Comparison of ENCODE assay signal across 12 mouse cellular contexts in the genomic region with DNA sequence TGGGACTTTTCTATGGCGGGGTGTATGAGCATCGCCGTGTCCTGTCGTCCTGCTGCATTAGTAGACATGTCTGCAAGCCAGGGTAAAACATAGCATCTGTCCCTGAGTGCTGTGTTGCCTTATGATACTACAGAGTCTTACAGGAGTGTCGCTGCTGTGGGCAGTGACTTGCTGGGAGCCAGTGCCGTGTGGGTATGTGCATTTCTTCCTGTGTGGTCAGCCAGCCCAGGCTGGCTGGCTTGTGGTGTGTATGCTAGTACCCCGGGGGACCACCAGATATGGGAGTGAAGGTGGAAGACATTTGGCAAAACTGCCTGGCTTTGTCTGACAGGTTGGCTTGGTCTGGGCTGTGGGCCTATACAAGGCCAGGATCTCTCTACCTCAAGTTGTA. TPM values are rescaled to one million over a fixed set of nuclear protein-coding genes. Genes with fewer than 3 reads are reported as not detected.
A peak's percentile ranks its signal among the peaks of the same experiment; 100 is the strongest.
DNase-seq lines count a peak whose midpoint lies in the region; ATAC-seq and TF ChIP-seq lines count a peak whose summit lies in the region.
"Had no signal": no experiment of that assay in that cellular context is flagged by ENCODE, and none has a peak within 500 bp of the region (broad histone marks: within the 10 kb centered on the region; RNA-seq: fewer than 3 reads in every experiment).

No protein-coding gene starts in this region.

- no peak for ATAC-seq in limb, embryonic 15.5 days (ENCODE audit: insufficient number of reproducible peaks, low FRiP score, low TSS enrichment, low read depth)
- ATAC-seq in stomach, postnatal 0 days (ENCODE audit: low FRiP score, low TSS enrichment) = no peak
- no peak for ATAC-seq in CD4-positive, CD25-positive, alpha-beta regulatory T cell, adult 4 months

- no peak for TF ChIP-seq CTCF in spleen, adult 2 months (IDR thresholded peaks at IDR 0.05; ENCODE audit: extremely low read depth, insufficient read depth, insufficient read length, insufficient replicate concordance)
- TF ChIP-seq CTCF in stomach, postnatal 0 days (IDR thresholded peaks at IDR 0.05; ENCODE audit: low read depth) = no peak

- H3K36me3 ChIP-seq in heart, embryonic 10.5 days = peaks cover 45% of the 10 kb centered on the region
- H3K36me3 ChIP-seq in spleen, adult 2 months (ENCODE audit: control insufficient read depth, insufficient read depth, low read length) = peaks cover 17% of the 10 kb centered on the region
- peaks cover 32% of the 10 kb centered on the region for H3K36me3 ChIP-seq in limb, embryonic 15.5 days
- H3K36me3 ChIP-seq in stomach, postnatal 0 days (ENCODE audit: control insufficient read depth, insufficient read depth, low read length) = peaks cover 9% of the 10 kb centered on the region

- peaks cover 36% of the 10 kb centered on the region for H3K27me3 ChIP-seq in heart, embryonic 10.5 days (ENCODE audit: insufficient read depth, poor library complexity, severe bottlenecking)
- no peaks in the 10 kb centered on the region for H3K27me3 ChIP-seq in spleen, adult 2 months (ENCODE audit: control insufficient read depth, insufficient read depth, low read length)
- H3K27me3 ChIP-seq in limb, embryonic 15.5 days = 0 out of 2 replicates have a peak, but pooled peaks cover 3% of the 10 kb centered on the region
- H3K27me3 ChIP-seq in stomach, postnatal 0 days (ENCODE audit: control insufficient read depth, insufficient read depth, low read length) = no peaks in the 10 kb centered on the region

- H3K4me2 ChIP-seq in limb, embryonic 15.5 days = peak overlapping the region; percentile 10
- peak overlapping the region; percentile 51 for H3K4me2 ChIP-seq in stomach, postnatal 0 days (replicated peaks; ENCODE audit: low read depth)
- H3K4me2 ChIP-seq: neural tube, embryonic 13.5 days had no signal

- DNase-seq in heart, embryonic 10.5 days (ENCODE audit: low spot score) = no peak
- no peak for DNase-seq in heart, adult 9 months (ENCODE audit: low spot score in 2 of 2)
- no peak for DNase-seq in spleen, adult 2 months (ENCODE audit: low read depth in 1 of 2, low spot score in 2 of 2)
- no peak for DNase-seq in spleen, postnatal 4 days (ENCODE audit: low spot score in 2 of 2)
- DNase-seq in stomach, postnatal 0 days (ENCODE audit: low spot score) = no peak
- no peak for DNase-seq in ovary, postnatal 36 days (ENCODE audit: low spot score)
- DNase-seq: adrenal gland, adult 2 months; kidney, postnatal 4 days; lung, adult 2 months had no signal

- 60% methylated on average over 7 of the region's 7 CpGs for WGBS in heart, embryonic 10.5 days
- WGBS in spleen, adult 2 months = 18% methylated on average over 7 of the region's 7 CpGs
- WGBS in limb, embryonic 15.5 days = 54% methylated on average over 7 of the region's 7 CpGs
- WGBS in stomach, postnatal 0 days = 56% methylated on average over 7 of the region's 7 CpGs

- H3K4me1 ChIP-seq in heart, embryonic 10.5 days = peaks cover under 1% of the 10 kb centered on the region; the same call in 1 of the 2 replicates
- no peaks in the 10 kb centered on the region; the same call in 1 of the 2 replicates for H3K4me1 ChIP-seq in spleen, adult 2 months (ENCODE audit: control insufficient read depth, insufficient read depth, insufficient read length)
- peaks cover 6% of the 10 kb centered on the region; the same call in 1 of the 2 replicates for H3K4me1 ChIP-seq in limb, embryonic 15.5 days
- no peaks in the 10 kb centered on the region for H3K4me1 ChIP-seq in stomach, postnatal 0 days (replicated peaks; ENCODE audit: control insufficient read depth, insufficient read depth)
- H3K4me1 ChIP-seq: neural tube, embryonic 13.5 days had no signal

- H3K27ac ChIP-seq in heart, embryonic 10.5 days = 0 out of 2 replicates have a peak overlapping the region, but pooled peaks have one; percentile 25
- no peak overlapping the region for H3K27ac ChIP-seq in spleen, adult 2 months (ENCODE audit: insufficient read depth, low read length)
- H3K27ac ChIP-seq in limb, embryonic 15.5 days = peak overlapping the region; percentile 75
- peak overlapping the region; percentile 82 for H3K27ac ChIP-seq in stomach, postnatal 0 days (replicated peaks)
- H3K27ac ChIP-seq: neural tube, embryonic 13.5 days had no signal

- no peaks in the 10 kb centered on the region for H3K9me3 ChIP-seq in heart, embryonic 10.5 days
- H3K9me3 ChIP-seq in limb, embryonic 15.5 days = no peaks in the 10 kb centered on the region
- H3K9me3 ChIP-seq in stomach, postnatal 0 days (ENCODE audit: control insufficient read depth, low read length) = no peaks in the 10 kb centered on the region
- H3K9me3 ChIP-seq: neural tube, embryonic 13.5 days had no signal

- H3K9ac ChIP-seq in limb, embryonic 15.5 days = no peak overlapping the region
- H3K9ac ChIP-seq in stomach, postnatal 0 days (ENCODE audit: low read length) = peak overlapping the region; percentile 47
- H3K9ac ChIP-seq: neural tube, embryonic 13.5 days had no signal

- no peak for TF ChIP-seq POLR2A in spleen, adult 2 months (IDR thresholded peaks at IDR 0.05; ENCODE audit: low read depth, low read length)

- TF ChIP-seq EP300 in stomach, postnatal 0 days (optimal IDR thresholded peaks at IDR 0.05) = no peak

- no peak overlapping the region for H3K4me3 ChIP-seq in heart, embryonic 10.5 days
- peak overlapping the region; percentile 34; the same call in 1 of the 2 replicates for H3K4me3 ChIP-seq in spleen, adult 2 months (ENCODE audit: extremely low read depth, insufficient read depth, insufficient read length)
- H3K4me3 ChIP-seq in limb, embryonic 15.5 days = peak overlapping the region; percentile 27
- H3K4me3 ChIP-seq in stomach, postnatal 0 days (ENCODE audit: low read depth, low read length) = peak overlapping the region; percentile 34
- H3K4me3 ChIP-seq: neural tube, embryonic 13.5 days had no signal

RNA-seq across cellular contexts. Expression of a gene that starts 0.5 kb away (rescaled TPM):
- polyA plus RNA-seq in heart, embryonic 10.5 days (2016; fragmentation: Nextera tagmentation; extraction: Ambion mirVana) = 0.28 and 0.60 TPM in 2 replicates
- polyA plus RNA-seq in spleen, adult 2 months (2012; rRNA removed) = 6.8 and 7.1 TPM in 2 replicates
- polyA plus RNA-seq in limb, embryonic 15.5 days (2015; fragmentation: Nextera tagmentation; extraction: Ambion mirVana) = 54.1 and 57.4 TPM in 2 replicates
- polyA plus RNA-seq in stomach, postnatal 0 days (2015; fragmentation: Nextera tagmentation; extraction: Ambion mirVana) = 93.5 and 109 TPM in 2 replicates
- polyA plus RNA-seq in CD4-positive, CD25-positive, alpha-beta regulatory T cell, adult 4 months (2017; shearing (Covaris generic)) = 10 to 100 TPM; 22.1 to 39.4 TPM

RNA-seq across cellular contexts. Expression of a gene that starts 15.2 kb away (rescaled TPM):
- 66.8 and 75.2 TPM in 2 replicates for polyA plus RNA-seq in heart, embryonic 10.5 days (2016; fragmentation: Nextera tagmentation; extraction: Ambion mirVana)
- 58.0 and 61.0 TPM in 2 replicates for polyA plus RNA-seq in spleen, adult 2 months (2012; rRNA removed)
- polyA plus RNA-seq in limb, embryonic 15.5 days (2015; fragmentation: Nextera tagmentation; extraction: Ambion mirVana) = 81.6 and 82.7 TPM in 2 replicates
- polyA plus RNA-seq in stomach, postnatal 0 days (2015; fragmentation: Nextera tagmentation; extraction: Ambion mirVana) = 51.4 and 53.9 TPM in 2 replicates
- 10 to 100 TPM; 83.4 to 93.2 TPM for polyA plus RNA-seq in CD4-positive, CD25-positive, alpha-beta regulatory T cell, adult 4 months (2017; shearing (Covaris generic))

RNA-seq across cellular contexts. Expression of a gene that starts 21.8 kb away (rescaled TPM):
- polyA plus RNA-seq in heart, embryonic 10.5 days (2016; fragmentation: Nextera tagmentation; extraction: Ambion mirVana) = 2.5 and 3.4 TPM in 2 replicates
- polyA plus RNA-seq in spleen, adult 2 months (2012; rRNA removed) = 4.0 and 5.8 TPM in 2 replicates
- polyA plus RNA-seq in limb, embryonic 15.5 days (2015; fragmentation: Nextera tagmentation; extraction: Ambion mirVana) = 21.3 and 21.4 TPM in 2 replicates
- polyA plus RNA-seq in stomach, postnatal 0 days (2015; fragmentation: Nextera tagmentation; extraction: Ambion mirVana) = 17.6 and 21.5 TPM in 2 replicates
- under 1 TPM in 1 of 2 experiments, not detected in 1; 0.62 TPM for polyA plus RNA-seq in CD4-positive, CD25-positive, alpha-beta regulatory T cell, adult 4 months (2017; shearing (Covaris generic))

RNA-seq across cellular contexts. Expression of a gene that starts 50.0 kb away (rescaled TPM):
- polyA plus RNA-seq in heart, embryonic 10.5 days (2016; fragmentation: Nextera tagmentation; extraction: Ambion mirVana) = 0.09 and 0.18 TPM in 2 replicates
- polyA plus RNA-seq in spleen, adult 2 months (2012; rRNA removed) = 0.02 TPM in 1 of 2 replicates, not detected in the other
- polyA plus RNA-seq in limb, embryonic 15.5 days (2015; fragmentation: Nextera tagmentation; extraction: Ambion mirVana) = not detected in 2 replicates
- 0.11 and 0.19 TPM in 2 replicates for polyA plus RNA-seq in stomach, postnatal 0 days (2015; fragmentation: Nextera tagmentation; extraction: Ambion mirVana)
- polyA plus RNA-seq in CD4-positive, CD25-positive, alpha-beta regulatory T cell, adult 4 months (2017; shearing (Covaris generic)) = not detected

RNA-seq across cellular contexts. Expression of a gene that starts 50.4 kb away (rescaled TPM):
- polyA plus RNA-seq in heart, embryonic 10.5 days (2016; fragmentation: Nextera tagmentation; extraction: Ambion mirVana) = 0.39 and 1.3 TPM in 2 replicates
- polyA plus RNA-seq in spleen, adult 2 months (2012; rRNA removed) = 0.19 and 0.54 TPM in 2 replicates
- polyA plus RNA-seq in limb, embryonic 15.5 days (2015; fragmentation: Nextera tagmentation; extraction: Ambion mirVana) = 3.6 and 5.2 TPM in 2 replicates
- 5.3 and 6.5 TPM in 2 replicates for polyA plus RNA-seq in stomach, postnatal 0 days (2015; fragmentation: Nextera tagmentation; extraction: Ambion mirVana)
- polyA plus RNA-seq in CD4-positive, CD25-positive, alpha-beta regulatory T cell, adult 4 months (2017; shearing (Covaris generic)) = under 1 TPM in 1 of 2 experiments, not detected in 1; 0.54 TPM
